Mouse (Mus musculus) inflammation-experienced regulatory T-cells (primary cell): Measurements from ENCODE around the gene Poglut1. TPM values are rescaled to one million over a fixed set of nuclear protein-coding genes. Genes with fewer than 3 reads are reported as not detected.

ENCODE experiments used
- polyA plus RNA-seq, 2 experiments: library from polyadenylated mRNA; unstranded; fragments of 100-300 nt; shearing (Covaris generic); gene quantifications; one replicate each; pipeline ENCODE4 v1.2.1; 2017

The Poglut1 gene
- 10 to 100 TPM; 47.9 to 64.8 TPM for polyA plus RNA-seq

GRCm38 (mm10) chr16:38549479-38550396 lies at the start of gene Poglut1:
TSS of gene Poglut1 (minus strand) at chr16:38550258.

DNA sequence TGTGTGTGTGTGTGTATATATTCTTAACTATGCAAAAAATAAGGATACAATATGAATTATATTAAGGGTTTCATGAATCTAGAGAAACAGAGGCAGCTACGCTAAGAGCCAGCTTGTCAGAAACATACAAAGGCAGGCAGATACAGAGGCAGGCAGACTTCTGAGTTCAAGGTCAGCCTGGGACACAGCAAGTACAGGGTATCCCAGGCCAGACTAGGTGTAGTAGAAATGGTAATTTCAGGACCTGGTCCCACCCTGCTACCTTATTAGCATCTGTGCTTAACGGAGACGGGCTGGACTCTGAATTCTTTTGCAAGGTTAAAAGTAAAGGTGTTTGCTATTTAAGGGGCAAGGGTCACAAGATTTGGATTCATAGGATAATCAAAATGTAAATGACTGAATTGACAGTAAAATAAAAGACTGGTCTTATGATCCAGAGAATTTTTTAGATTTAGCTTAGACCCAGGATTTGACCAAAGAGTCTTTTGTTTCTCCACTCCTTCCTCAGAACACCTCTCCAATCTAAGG lies 8.2 kb upstream of the Poglut1 start, which contains the start of gene Tmem39a:
Tmem39a (plus strand) TSS at position 478 of the 528 bp plus-strand sequence.

DNA sequence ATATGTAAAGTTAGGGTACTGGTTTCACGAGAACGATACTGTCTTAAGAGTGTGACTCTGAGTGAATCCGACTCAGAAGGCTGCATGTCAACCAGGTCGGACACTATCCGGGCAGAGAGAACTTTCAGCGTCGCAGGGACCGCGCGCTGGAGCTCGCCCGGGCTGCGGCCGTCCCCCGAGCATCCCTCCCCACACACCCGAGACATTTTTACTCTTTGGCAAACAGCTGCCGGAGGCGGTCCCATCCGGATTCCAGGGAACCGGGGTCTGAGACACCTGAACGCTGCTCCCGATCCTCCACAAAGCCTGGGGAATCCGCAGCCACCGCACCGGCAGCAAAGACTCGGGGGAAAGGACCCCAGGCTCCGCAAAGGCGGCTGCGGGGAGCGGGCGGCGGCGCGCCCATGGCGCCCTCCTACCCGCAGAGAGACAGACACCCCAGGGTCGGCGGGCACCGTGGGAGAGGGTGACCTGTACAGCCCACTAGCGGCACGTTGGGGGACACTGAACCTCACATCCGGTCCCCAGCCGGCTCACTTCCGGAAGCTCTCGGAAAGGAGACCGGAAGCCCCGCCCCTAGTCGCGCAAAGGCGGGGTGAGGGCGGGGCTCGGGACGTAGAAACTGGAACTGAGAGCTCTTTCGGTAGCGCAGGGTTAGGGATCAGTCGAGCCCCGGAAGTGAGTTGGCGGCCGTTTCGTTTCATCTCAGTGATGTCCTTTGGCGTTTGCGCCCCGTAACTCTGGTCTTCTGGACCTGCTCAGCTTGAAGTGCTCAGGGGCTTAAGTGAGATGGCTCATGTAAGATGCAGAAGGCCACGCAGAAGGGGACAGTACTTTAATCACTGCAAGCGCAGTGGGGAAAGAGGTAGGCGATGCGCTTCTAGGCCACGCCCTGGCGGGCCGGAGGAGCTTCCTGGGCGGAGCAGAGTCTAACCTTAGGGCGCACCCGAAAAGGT lies 27.7 kb downstream of the Poglut1 start, which contains the start of gene Timmdc1:
Timmdc1 (minus strand) TSS at position 535 of the 956 bp plus-strand sequence.

Other genes with a start within 250 kb of the Poglut1 start
- 1 to 10 TPM in 1 of 2 experiments, under 1 TPM in 1; 0.11 to 1.9 TPM for gene Maats1, start 208.1 kb downstream of the Poglut1 start, polyA plus RNA-seq
- 100 to 1,000 TPM; 142 to 157 TPM for gene Cox17, start 203.3 kb downstream of the Poglut1 start, polyA plus RNA-seq
- 1 to 10 TPM in 1 of 2 experiments, not detected in 1; 3.2 TPM for gene Gm21987, start 203.2 kb downstream of the Poglut1 start, polyA plus RNA-seq
- 1 to 10 TPM; 2.2 TPM for gene Popdc2, start 188.0 kb downstream of the Poglut1 start, polyA plus RNA-seq
- gene Pla1a, start 117.1 kb downstream of the Poglut1 start, polyA plus RNA-seq: under 1 TPM; 0.13 to 0.56 TPM
- 100 to 1,000 TPM in 1 of 2 experiments, 10 to 100 TPM in 1; 94.3 to 102 TPM for gene Adprh, start 97.6 kb downstream of the Poglut1 start, polyA plus RNA-seq
- 1 to 10 TPM in 1 of 2 experiments, under 1 TPM in 1; 0.78 to 5.0 TPM for gene Cd80, start 94.7 kb downstream of the Poglut1 start, polyA plus RNA-seq
- gene Timmdc1, start 27.6 kb downstream of the Poglut1 start, polyA plus RNA-seq: 1 to 10 TPM; 5.4 to 6.7 TPM
- gene Tmem39a, start 8.4 kb upstream of the Poglut1 start, polyA plus RNA-seq: 10 to 100 TPM; 42.0 to 45.0 TPM
- gene Arhgap31, start 163.0 kb upstream of the Poglut1 start, polyA plus RNA-seq: 10 to 100 TPM; 39.0 to 58.8 TPM
- 10 to 100 TPM in 1 of 2 experiments, 1 to 10 TPM in 1; 3.7 to 13.0 TPM for gene B4galt4, start 192.0 kb upstream of the Poglut1 start, polyA plus RNA-seq